Mouse (Mus musculus) liver, postnatal 0 days (tissue): ENCODE results near the gene Prkca.

Source experiments
- CTCF ChIP-seq: sonication (generic); IDR thresholded peaks from 2 replicates; pipeline ENCODE4 v1.5.1; 2016; ENCODE audit warnings: antibody characterized with exemption, low read depth
- EP300 ChIP-seq: IDR thresholded peaks from 2 replicates; pipeline ENCODE4 v1.6.1; 2016; ENCODE audit warnings: antibody characterized with exemption, low read depth, mild to moderate bottlenecking

DNA sequence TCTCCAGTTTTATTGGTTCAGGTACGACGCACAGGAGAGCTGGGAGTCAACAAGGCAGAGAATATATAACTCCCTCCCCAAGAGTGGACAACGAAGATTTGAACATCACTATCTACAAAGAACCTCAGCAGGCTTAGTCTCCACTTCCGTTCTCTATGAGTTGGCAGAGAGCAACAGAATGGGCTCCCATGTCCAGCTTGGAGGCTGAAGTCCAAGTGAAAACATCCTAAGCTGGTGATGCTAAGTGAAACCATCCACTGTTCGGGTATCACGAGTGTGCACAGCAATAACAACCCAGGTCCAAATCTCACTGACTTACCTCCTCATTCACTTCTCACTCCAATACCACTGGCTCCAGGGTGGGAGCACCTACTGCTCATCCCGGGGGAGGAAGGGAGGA lies 276.6 kb downstream of the Prkca start:
- TF ChIP-seq CTCF, result no peak
- TF ChIP-seq EP300, result no peak
